ENCODE assay signal across 16 mouse cellular contexts in genomic region chr13:51819351-51819750, GRCm38 (mm10).
"Had no signal": no experiment of that assay in that cellular context is flagged by ENCODE, and none has a peak within 500 bp of the region (broad histone marks: within the 10 kb centered on the region; RNA-seq: fewer than 3 reads in every experiment).

No protein-coding gene starts in this region.

- H3K9me3 ChIP-seq: liver, embryonic 13.5 days; midbrain, embryonic 12.5 days; midbrain, embryonic 15.5 days; neural tube, embryonic 12.5 days; neural tube, embryonic 15.5 days; stomach, embryonic 15.5 days had no signal

- H3K27ac ChIP-seq: left cerebral cortex, adult 2 months; liver, embryonic 13.5 days; macrophage; midbrain, embryonic 12.5 days; midbrain, embryonic 15.5 days; neural tube, embryonic 12.5 days; neural tube, embryonic 15.5 days; stomach, embryonic 15.5 days had no signal

- H3K27me3 ChIP-seq: liver, embryonic 13.5 days; midbrain, embryonic 12.5 days; midbrain, embryonic 15.5 days; neural tube, embryonic 12.5 days; neural tube, embryonic 15.5 days; stomach, embryonic 15.5 days had no signal

- H3K36me3 ChIP-seq: liver, embryonic 13.5 days; midbrain, embryonic 12.5 days; midbrain, embryonic 15.5 days; neural tube, embryonic 12.5 days; neural tube, embryonic 15.5 days; stomach, embryonic 15.5 days had no signal

- H3K4me3 ChIP-seq: left cerebral cortex, adult 2 months; liver, embryonic 13.5 days; midbrain, embryonic 12.5 days; midbrain, embryonic 15.5 days; neural tube, embryonic 12.5 days; neural tube, embryonic 15.5 days; stomach, embryonic 15.5 days had no signal

- ATAC-seq: lung, postnatal 0 days; midbrain, embryonic 15.5 days had no signal

- H3K9ac ChIP-seq: liver, embryonic 13.5 days; lung, embryonic 14.5 days; midbrain, embryonic 12.5 days; midbrain, embryonic 15.5 days; neural tube, embryonic 12.5 days; neural tube, embryonic 15.5 days; stomach, embryonic 15.5 days had no signal

- H3K4me2 ChIP-seq: liver, embryonic 13.5 days; lung, embryonic 14.5 days; midbrain, embryonic 12.5 days; midbrain, embryonic 15.5 days; neural tube, embryonic 12.5 days; neural tube, embryonic 15.5 days; stomach, embryonic 15.5 days had no signal

- DNase-seq: layer of hippocampus, postnatal 36 days; liver, embryonic 13.5 days; lung, embryonic 14.5 days; retina, postnatal 1 day; right cerebral cortex, postnatal 25 days; spleen, adult 18-20 months; thymus, adult 18-20 months; thymus, postnatal 36 days had no signal
